Mouse (Mus musculus) midbrain, embryonic 16.5 days (tissue): ENCODE results near the gene Mgmt. TPM values are rescaled to one million over a fixed set of nuclear protein-coding genes. Genes with fewer than 3 reads are reported as not detected.

Experiments
- ATAC-seq: fragments of 200-750 bp; cut with Nextera tagmentation; 2 replicates; pipeline ENCODE4 v1.8.0; 2017; ENCODE audit warnings: moderate TSS enrichment
- H3K27ac ChIP-seq: fragments of 300-500 bp; sonication (generic); 2 replicates; pipeline ENCODE4 v1.5.1; 2014; ENCODE audit warnings: mild to moderate bottlenecking, low read length, mixed read lengths
- H3K27me3 ChIP-seq: fragments of 300-500 bp; sonication (generic); 2 replicates; pipeline ENCODE4 v1.6.1; 2014; ENCODE audit warnings: low read depth, low read length, mixed read lengths; ENCODE audit not compliant: control insufficient read depth, insufficient read depth
- H3K36me3 ChIP-seq: fragments of 300-500 bp; sonication (generic); 2 replicates; pipeline ENCODE4 v1.6.1; 2014; ENCODE audit warnings: mild to moderate bottlenecking, low read length, moderate library complexity, mixed read lengths; ENCODE audit not compliant: control insufficient read depth, insufficient read depth
- H3K4me1 ChIP-seq: fragments of 300-500 bp; sonication (generic); 2 replicates; pipeline ENCODE4 v1.6.1; 2014; ENCODE audit warnings: mild to moderate bottlenecking, low read length, mixed read lengths; ENCODE audit not compliant: control insufficient read depth, insufficient read depth
- H3K4me2 ChIP-seq: fragments of 300-500 bp; sonication (generic); 2 replicates; pipeline ENCODE4 v1.6.1; 2014; ENCODE audit warnings: mild to moderate bottlenecking, low read length, mixed read lengths
- H3K4me3 ChIP-seq: fragments of 300-500 bp; sonication (generic); 2 replicates; pipeline ENCODE4 v1.5.1; 2014; ENCODE audit warnings: low read depth, mild to moderate bottlenecking, low read length, moderate library complexity, mixed read lengths
- H3K9ac ChIP-seq: fragments of 300-500 bp; sonication (generic); 2 replicates; pipeline ENCODE4 v1.6.1; 2014; ENCODE audit warnings: low read depth, low read length, mixed read lengths
- H3K9me3 ChIP-seq: fragments of 300-500 bp; sonication (generic); replicated peaks from 2 replicates; pipeline ENCODE4 v1.6.1; 2014; ENCODE audit warnings: mild to moderate bottlenecking, low read length, mixed read lengths; ENCODE audit not compliant: control insufficient read depth, poor library complexity, severe bottlenecking
- WGBS: fragments of 180-500 bp; shearing (Covaris S2); extraction: QIAGEN DNeasy Blood & Tissue Kit; methylation state at CpG from one replicate; pipeline ENCODE4 v1.1.7; 2014; 5-methylcytosine and 5-hydroxymethylcytosine counted together
- polyA plus RNA-seq: library from polyadenylated mRNA; unstranded; fragments of >200 nt; fragmentation: Nextera tagmentation; extraction: Ambion mirVana; gene quantifications from 2 replicates; pipeline ENCODE4 v1.2.1, GENCODE M21; 2015

Mgmt gene
- polyA plus RNA-seq, 1 experiment from 2014 or later = 0.98 TPM

DNA sequence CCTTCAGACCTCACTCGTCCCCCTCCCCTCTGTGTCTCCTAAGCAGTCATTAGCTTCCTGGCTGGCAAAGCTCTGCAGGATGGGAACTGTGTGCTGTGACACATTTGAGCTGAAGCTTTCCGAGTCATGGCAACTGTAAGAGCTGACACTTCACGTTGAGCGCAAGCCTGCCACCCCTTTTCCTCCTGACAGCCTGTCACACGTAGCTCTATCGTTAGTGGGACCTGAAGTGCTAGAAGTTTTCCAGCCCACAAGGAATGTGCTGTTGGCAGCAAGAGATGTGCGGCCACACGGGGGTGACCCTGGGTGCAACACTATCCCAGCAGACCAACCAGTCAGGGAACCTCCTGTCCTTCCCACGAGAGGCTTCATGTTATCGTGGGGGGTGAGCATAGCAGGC, 51.3 kb downstream of the Mgmt start:
- Histone ChIP-seq H3K4me3 (no peak overlapping the region), H3K4me2 (no peak overlapping the region), H3K27me3 (peaks cover 2% of the 10 kb centered on the region; the same call in 1 of the 2 replicates), H3K9ac (no peak overlapping the region), H3K27ac (no peak overlapping the region), H3K4me1 (no peaks in the 10 kb centered on the region), H3K36me3 (no peaks in the 10 kb centered on the region), H3K9me3 (no peaks in the 10 kb centered on the region)
- WGBS = 79% methylated on average over 10 of the region's 10 CpGs
- ATAC-seq = no peak

DNA sequence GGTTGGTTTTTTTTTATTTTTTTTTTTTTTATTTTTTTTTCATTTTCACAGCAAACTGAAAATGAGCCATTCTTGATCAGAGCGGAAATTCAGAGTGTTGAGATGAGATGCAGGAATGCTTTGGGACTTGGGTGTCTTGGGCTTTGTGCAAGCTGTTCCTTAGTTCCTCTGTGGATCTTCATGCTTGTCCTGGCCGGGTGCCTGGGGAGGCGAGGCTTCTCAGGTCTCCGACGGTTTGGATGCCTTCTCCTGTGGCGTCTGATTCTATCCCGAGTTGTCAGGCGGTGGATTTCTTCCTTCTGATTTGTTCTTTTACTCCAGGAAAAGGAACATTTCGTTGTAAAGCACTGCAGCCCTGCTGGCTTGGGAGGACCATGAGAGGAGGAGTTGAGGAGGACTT, 51.7 kb downstream of the Mgmt start:
- Histone ChIP-seq H3K36me3 (no peaks in the 10 kb centered on the region), H3K27me3 (peaks cover 2% of the 10 kb centered on the region; the same call in 1 of the 2 replicates), H3K4me3 (no peak overlapping the region), H3K4me2 (no peak overlapping the region), H3K27ac (no peak overlapping the region), H3K9me3 (no peaks in the 10 kb centered on the region), H3K9ac (no peak overlapping the region), H3K4me1 (no peaks in the 10 kb centered on the region)
- WGBS = 88% methylated on average over 9 of the region's 9 CpGs
- no peak for ATAC-seq

DNA sequence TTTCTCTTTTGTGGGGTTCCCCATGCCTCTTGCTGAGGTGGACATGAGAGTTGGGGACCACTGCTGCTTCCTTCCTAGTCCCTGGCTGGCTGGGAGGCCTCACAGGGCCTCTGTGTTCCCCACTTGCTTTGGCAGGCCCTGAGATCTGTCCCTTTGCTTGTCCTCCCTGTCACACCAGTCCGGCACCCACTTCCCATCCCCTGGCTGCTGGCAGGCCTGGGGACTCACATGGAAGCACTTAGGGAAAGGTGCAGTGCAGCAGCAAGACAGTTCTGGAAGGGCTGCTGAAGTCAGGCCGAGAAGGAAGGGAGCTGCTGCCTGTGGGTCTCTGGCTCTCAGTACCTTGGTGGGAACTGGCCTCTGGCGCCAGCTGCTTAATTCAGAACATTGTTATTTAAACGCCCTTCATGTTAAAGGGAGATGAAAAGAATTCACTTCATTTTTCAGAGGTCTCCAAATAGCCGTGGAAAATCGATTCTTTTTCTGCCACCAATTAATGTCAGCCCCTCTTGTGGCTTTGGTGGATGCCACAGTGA, 53.9 kb downstream of the Mgmt start:
- 25% methylated on average over 6 of the region's 6 CpGs for WGBS
- Histone ChIP-seq H3K27me3 (peaks cover 2% of the 10 kb centered on the region; the same call in 1 of the 2 replicates), H3K9ac (no peak overlapping the region), H3K4me1 (peaks cover 2% of the 10 kb centered on the region; the same call in 1 of the 2 replicates), H3K27ac (no peak overlapping the region), H3K4me2 (no peak overlapping the region), H3K4me3 (no peak overlapping the region), H3K36me3 (no peaks in the 10 kb centered on the region), H3K9me3 (no peaks in the 10 kb centered on the region)
- no peak for ATAC-seq

DNA sequence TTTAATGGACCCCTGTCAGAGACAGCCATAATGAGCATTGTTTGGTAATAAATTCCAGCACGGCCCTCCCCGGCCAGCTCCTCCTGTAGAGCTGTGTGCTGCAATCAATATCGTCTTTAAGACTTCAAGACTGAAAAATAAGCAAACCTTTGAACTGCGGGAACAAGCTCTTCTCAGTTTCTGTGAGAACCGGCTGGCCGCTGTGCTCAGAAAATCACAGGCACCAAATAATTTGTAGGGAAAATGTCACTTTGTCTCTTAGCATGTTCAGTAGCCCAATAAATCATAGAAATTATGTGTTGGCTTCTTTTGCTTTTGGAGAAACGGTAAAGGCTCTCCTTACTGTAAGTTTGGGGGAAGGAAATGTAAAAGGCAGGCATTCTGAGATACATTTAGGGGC, 58.2 kb downstream of the Mgmt start:
- no peak overlapping the region for H3K4me3 ChIP-seq
- no peak overlapping the region for H3K9ac ChIP-seq
- H3K4me1 ChIP-seq = peaks cover 6% of the 10 kb centered on the region; the same call in 1 of the 2 replicates
- no peak overlapping the region for H3K27ac ChIP-seq
- H3K36me3 ChIP-seq = no peaks in the 10 kb centered on the region
- no peaks in the 10 kb centered on the region for H3K27me3 ChIP-seq
- WGBS = 54% methylated on average over 7 of the region's 7 CpGs
- no peak overlapping the region for H3K4me2 ChIP-seq
- no peak for ATAC-seq
- no peaks in the 10 kb centered on the region for H3K9me3 ChIP-seq

DNA sequence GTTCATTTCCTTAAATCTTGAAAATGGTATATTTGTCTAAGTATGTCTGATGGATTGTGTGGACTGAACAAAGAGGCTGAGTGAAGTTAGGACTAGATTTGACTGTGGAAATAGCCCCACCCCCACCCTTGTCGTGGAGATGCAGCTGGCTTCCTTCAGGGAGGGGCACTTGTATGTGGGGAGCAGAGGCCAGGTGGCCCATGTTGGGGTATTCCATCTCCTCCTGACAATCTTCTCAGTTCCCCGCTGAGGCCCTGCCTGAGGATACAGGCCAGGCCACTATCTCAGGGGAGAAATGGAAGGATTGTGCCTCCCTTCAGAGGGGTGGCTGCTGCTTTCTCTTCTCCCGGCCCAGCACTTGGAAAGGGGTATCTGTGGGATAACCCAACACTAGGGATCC, 58.8 kb downstream of the Mgmt start:
- Histone ChIP-seq H3K4me1 (peaks cover 6% of the 10 kb centered on the region; the same call in 1 of the 2 replicates), H3K9me3 (no peaks in the 10 kb centered on the region), H3K27ac (no peak overlapping the region), H3K36me3 (no peaks in the 10 kb centered on the region), H3K4me2 (no peak overlapping the region), H3K9ac (no peak overlapping the region), H3K4me3 (no peak overlapping the region), H3K27me3 (no peaks in the 10 kb centered on the region)
- no peak for ATAC-seq
- WGBS = 29% methylated on average over 3 of the region's 3 CpGs

DNA sequence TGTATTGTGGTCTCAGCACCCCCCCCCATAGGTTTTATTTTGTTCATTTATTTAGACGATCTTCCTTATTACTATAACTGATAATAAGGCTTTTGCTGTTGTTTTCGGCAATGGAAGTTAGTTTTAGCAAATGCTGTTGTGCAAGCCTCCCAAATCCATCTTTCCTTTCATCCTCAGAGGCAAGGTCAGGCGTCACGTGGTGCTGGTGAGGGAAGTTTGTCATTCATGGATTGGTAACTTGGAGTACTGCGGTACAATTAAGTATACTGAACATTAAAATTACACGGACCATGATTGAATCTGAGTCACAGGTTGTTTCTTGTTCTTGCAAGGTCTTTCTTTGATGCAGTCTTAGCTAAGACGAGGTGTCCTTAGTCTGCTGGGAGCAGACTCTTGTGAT, 77.9 kb downstream of the Mgmt start:
- H3K4me1 ChIP-seq = no peaks in the 10 kb centered on the region
- WGBS = 93% methylated on average over 7 of the region's 7 CpGs
- no peak overlapping the region for H3K4me2 ChIP-seq
- no peak overlapping the region for H3K4me3 ChIP-seq
- H3K9me3 ChIP-seq = no peaks in the 10 kb centered on the region
- ATAC-seq = no peak
- no peak overlapping the region for H3K9ac ChIP-seq
- no peaks in the 10 kb centered on the region for H3K36me3 ChIP-seq
- no peaks in the 10 kb centered on the region for H3K27me3 ChIP-seq
- H3K27ac ChIP-seq = no peak overlapping the region

DNA sequence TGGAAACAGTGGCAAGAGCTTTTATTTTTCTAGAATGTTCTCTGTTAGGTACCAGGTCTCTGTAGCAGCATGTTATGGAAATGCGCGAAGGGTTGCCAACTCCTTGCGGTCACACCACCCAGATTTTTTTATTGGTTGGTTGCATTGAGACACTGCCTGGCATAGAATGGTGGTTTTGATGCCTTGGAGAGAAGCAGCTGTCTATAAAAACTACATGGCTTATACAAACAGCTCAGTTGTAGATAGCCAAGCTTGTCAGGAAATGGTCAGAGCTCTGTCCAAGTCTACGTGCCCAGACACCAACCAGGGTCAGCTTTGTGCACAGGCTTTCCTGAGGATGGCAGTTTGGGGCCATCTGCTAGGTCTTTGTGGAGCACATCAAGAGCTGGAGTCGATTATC, 80.6 kb downstream of the Mgmt start:
- no peaks in the 10 kb centered on the region for H3K9me3 ChIP-seq
- WGBS = 98% methylated on average over 5 of the region's 5 CpGs
- H3K4me1 ChIP-seq = no peaks in the 10 kb centered on the region
- H3K9ac ChIP-seq = no peak overlapping the region
- no peak overlapping the region for H3K4me3 ChIP-seq
- no peaks in the 10 kb centered on the region for H3K36me3 ChIP-seq
- H3K4me2 ChIP-seq = no peak overlapping the region
- H3K27me3 ChIP-seq = no peaks in the 10 kb centered on the region
- ATAC-seq = no peak
- no peak overlapping the region for H3K27ac ChIP-seq

DNA sequence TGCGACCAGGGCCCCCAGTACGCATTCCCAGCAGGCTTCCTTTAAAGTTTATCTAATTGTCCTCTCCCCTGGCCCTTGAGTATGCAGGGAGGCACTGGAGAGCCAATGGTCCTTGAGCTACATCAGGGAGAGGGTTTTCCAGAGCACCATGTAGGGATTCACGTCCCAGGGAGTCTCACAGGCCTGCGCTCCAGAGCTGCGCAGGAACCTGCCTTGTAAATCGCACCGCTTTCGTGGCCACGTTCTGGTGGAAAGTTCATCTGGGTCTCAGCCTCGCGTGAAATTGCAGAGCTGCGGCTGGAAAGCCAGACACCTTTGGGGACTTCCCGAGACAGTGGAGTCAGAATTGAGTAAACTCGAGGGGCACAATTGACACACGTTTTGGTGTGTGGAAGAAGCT, 103.0 kb downstream of the Mgmt start:
- H3K4me3 ChIP-seq = no peak overlapping the region
- no peak overlapping the region for H3K9ac ChIP-seq
- H3K9me3 ChIP-seq = no peaks in the 10 kb centered on the region
- H3K27ac ChIP-seq = no peak overlapping the region
- ATAC-seq = no peak
- no peak overlapping the region for H3K4me2 ChIP-seq
- WGBS = 88% methylated on average over 15 of the region's 15 CpGs
- no peaks in the 10 kb centered on the region for H3K4me1 ChIP-seq
- no peaks in the 10 kb centered on the region for H3K36me3 ChIP-seq
- H3K27me3 ChIP-seq = no peaks in the 10 kb centered on the region

DNA sequence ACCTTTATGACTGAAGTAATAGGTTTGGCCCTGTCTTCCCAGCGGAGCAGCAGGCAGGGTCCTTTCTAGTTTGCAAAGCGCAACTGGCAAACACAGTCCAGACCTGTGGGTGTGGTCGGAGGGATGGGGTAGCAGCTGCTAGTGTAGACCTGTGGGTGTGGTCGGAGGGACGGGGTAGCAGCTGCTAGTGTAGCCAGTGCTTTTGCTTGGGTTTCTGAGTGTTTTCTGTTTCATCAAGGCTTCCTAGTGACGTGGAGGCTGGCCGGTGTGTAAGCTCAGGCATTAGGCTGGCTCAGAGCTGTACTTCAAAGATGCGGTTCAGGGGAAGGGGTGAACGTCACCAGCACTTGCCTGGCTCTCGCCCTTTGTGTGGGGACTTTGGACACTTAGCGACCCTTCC, 106.3 kb downstream of the Mgmt start:
- 48% methylated on average over 11 of the region's 11 CpGs for WGBS
- no peak overlapping the region for H3K27ac ChIP-seq

More for the DNA sequence above, 106.3 kb downstream of the Mgmt start:
- Histone ChIP-seq H3K9ac (no peak overlapping the region), H3K4me3 (no peak overlapping the region), H3K4me2 (no peak overlapping the region), H3K9me3 (no peaks in the 10 kb centered on the region), H3K27me3 (no peaks in the 10 kb centered on the region), H3K4me1 (no peaks in the 10 kb centered on the region), H3K36me3 (no peaks in the 10 kb centered on the region)
- ATAC-seq = no peak
